Mouse (Mus musculus) hindlimb bud, embryonic 11.5 days (tissue): Measurements from ENCODE around the gene Resf1.
"Not testable (repeated sequence)": the region's sequence is repeated elsewhere in the genome, so short reads cannot be mapped to it uniquely, and the experiment has no call there.

Experiments
- DNase-seq: peaks from one replicate; pipeline ENCODE4 v3.0.0-alpha.2; 2012; ENCODE audit warnings: low read depth, low spot score; ENCODE audit errors: extremely low spot score

Gene Resf1

DNA sequence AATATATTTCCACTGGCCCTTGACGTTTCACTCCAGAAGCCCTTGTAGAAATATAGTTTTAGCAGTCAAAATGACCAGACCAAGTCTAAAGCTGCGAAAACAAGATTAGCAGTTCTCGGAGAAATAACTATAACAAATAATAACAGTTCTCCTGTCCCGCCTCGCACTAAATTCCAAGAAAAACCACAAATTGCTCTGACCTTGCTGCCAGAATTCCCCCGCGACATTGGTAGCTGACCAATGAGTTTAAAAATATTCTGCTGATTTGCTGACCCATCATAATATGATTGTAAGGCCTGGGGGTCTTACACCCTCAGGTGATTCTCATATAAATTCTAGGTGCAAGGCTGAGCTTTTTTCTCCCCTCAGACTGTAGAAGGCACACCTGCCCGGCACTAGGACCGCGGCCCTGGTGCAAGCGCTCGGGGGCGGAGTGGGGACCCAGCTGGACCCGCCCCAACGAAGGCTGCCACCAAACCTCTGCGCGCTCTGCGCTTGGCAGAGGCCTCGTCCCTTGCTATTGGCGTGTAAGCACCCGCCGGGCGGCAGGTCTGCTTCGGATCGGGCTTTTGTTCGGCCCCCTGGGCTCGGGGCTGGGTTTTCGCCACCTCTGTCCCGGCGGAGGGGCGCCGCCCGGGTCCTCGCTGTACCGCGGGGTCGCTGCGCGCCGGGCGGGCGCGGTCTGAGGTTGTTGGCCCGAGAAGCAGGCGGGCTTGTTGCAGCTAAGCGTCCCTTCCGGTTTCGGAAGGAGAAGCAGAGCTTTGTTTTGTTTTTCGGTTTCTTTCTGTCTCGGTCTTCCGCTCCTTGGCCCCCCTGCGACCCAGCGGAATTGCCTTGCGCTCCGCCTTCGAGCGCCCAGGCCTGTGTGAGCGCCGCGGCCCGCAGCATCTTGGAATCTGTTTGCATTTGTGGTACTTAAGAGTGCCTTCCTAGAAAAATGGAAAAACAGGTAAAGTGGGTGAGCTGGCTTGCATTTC, at the start of gene Resf1:
TSS of gene Resf1 (plus strand) at position 459 of the 977 bp plus-strand sequence.
- DNase-seq, result peak; percentile 44

GRCm38 (mm10) chr6:149260801-149261239, 48.4 kb upstream of the Resf1 start:
- DNase-seq, result no peak

- no peak for DNase-seq
Measured at GRCm38 (mm10) chr6:149267951-149268350, 41.3 kb upstream of the Resf1 start.

- no peak for DNase-seq
Measured at GRCm38 (mm10) chr6:149278248-149278731, 30.9 kb upstream of the Resf1 start.

DNA sequence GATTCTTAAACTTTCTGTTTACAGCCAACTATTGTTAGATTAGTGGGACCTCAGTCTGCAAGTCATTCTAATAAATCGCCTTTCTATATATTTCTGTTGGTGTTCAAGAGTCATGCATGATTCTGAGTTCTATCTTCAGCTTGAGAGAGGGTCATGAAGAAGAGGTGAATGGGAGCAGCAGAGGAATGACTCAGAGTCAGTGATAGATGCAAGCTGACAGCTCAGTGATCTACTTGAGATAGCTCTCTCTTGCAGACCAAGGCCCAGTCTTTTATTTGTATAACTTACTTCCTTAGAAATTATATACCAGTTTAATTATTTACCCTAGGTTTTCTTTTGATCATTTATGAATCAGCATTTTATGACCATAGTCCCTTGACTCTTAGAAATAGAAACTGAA, 30.3 kb upstream of the Resf1 start:
- no peak for DNase-seq

DNA sequence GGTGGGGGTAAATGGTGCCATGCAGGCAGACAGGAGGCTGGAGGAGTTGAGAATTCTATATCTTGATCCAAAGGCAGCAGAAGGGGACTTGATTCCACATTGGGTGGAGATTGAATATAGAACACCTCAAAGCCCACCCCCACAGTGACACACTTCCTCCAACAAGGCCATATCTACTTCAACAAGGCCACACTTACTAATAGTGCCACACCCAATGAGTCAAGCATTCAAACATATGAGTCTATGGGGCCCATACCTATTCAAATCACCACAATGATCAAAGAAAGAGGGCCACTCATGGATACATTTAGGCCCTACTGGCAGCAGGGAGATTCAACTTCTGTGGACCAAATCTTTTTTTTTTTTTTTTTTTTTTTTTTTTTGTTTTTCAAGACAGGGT, 28.7 kb upstream of the Resf1 start:
- DNase-seq, result no peak

GRCm38 (mm10) chr6:149288190-149288589, 21.0 kb upstream of the Resf1 start:
- DNase-seq, result not testable (repeated sequence)

DNA sequence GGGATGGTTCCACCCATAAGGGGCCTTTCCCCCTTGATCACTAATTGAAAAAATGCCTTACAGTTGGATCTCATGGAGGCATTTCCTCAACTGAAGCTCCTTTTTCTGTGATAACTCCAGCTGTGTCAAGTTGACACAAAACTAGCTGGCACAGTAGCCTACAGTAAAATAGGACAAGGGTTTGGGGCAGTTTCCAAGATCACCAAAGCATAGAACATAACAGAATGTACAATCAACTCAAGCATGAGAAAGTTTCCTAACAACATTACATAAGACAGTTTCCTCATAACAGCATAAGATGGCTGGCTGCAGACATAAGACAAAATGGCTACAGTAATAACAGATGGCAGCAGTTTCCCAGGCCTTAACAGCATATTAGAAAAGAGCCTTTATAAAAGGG, 6.0 kb upstream of the Resf1 start:
- not testable (repeated sequence) for DNase-seq

DNA sequence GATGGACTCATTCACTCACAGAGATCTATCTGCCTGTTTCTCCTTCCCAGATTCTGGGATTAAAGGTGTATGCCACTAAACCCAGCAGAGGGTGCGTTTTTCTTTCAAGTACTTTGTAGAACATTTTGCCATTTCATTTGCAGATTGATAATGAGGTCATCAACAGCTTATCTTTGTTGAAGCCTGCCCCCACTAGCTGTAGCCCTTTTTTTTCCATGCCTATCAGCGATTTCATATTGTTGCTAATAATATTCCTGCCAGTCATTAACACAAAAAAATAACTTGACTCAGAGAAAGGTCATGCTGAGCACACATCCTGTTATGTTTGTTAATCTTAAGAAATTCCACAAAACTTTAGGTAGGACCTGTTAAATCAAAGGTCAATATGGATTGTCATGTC, 2.1 kb upstream of the Resf1 start:
- DNase-seq, result no peak

- no peak for DNase-seq
Measured at GRCm38 (mm10) chr6:149307801-149308200, 1.4 kb upstream of the Resf1 start.

DNA sequence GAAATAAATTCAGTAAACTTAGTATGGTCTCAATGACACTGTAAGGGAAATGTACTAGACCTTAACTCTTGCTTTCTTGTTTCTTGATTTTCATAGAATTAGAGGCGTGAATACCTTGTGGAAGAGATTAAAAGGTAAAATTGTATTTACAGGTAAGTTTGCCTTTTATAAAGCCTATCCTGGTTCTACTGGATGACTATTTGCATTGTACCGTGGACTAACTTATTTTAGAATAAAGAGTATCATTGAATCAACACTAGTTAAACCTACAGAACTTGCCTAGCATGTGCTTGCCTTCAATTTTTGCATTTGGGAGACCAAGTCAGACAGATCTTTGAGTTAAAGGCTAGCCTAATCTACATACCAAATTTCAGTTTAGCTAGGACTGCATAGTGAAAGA, 1.0 kb downstream of the Resf1 start:
- no peak for DNase-seq

DNA sequence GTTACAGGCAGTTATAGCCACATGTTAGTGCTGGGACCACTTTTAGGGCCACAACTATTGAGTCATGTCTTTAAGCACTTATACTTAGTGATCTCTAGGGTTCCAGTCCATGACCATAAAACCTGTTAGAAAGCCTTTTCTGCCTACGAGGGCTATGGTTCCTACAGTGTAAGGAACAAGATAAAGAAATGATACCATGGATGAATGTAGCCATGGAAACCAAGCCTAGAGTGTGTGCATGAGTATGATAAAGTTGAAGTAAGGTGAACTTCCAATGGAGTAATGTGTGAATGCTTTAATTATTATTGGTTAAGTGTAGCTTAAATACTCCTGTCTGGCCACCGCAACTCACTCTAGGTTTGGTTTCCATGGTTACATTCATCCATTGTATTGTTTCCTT, 1.8 kb downstream of the Resf1 start:
- DNase-seq, result no peak

DNA sequence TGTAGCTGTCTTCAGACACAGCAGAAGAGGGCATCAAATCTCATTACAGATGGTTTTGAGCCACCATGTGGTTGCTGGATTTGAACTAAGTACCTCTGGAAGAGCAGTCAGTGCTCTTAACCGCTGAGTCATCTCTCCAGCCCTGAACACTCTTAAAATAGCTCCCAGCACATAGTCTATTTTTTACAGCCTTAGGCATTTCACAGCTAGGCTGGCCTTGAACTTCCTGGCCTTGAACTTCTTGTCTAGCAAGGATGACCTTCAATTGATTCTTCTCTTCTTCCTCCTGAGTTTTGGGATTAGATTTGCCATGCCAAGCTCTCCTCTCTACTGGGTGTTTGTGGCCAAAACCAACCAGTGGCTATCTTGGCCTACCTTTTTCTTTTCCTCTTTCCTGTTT, 2.6 kb downstream of the Resf1 start:
- DNase-seq, result no peak

GRCm38 (mm10) chr6:149312221-149312620, 3.0 kb downstream of the Resf1 start:
- DNase-seq, result no peak

- DNase-seq, result no peak
Measured at GRCm38 (mm10) chr6:149314918-149315317, 5.7 kb downstream of the Resf1 start.

GRCm38 (mm10) chr6:149323523-149324241, 14.5 kb downstream of the Resf1 start:
- no peak for DNase-seq

DNA sequence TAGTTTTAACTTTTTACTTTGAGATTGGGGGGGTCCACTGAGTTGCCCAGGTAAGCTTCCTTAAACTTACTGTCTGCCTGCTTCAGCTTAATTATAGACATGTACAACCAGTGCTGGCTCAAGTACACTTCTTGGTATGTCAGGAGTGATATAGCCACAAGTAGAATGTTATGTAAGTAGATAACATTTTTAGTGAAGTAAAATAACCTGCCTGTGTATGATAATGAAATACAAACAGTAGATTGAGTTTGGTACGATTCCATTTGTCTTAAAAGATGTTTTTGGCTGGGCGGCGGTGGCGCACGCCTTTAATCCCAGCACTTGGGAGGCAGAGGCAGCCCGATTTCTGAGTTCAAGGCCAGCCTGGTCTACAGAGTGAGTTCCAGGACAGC, 15.0 kb downstream of the Resf1 start:
- DNase-seq, result no peak

DNA sequence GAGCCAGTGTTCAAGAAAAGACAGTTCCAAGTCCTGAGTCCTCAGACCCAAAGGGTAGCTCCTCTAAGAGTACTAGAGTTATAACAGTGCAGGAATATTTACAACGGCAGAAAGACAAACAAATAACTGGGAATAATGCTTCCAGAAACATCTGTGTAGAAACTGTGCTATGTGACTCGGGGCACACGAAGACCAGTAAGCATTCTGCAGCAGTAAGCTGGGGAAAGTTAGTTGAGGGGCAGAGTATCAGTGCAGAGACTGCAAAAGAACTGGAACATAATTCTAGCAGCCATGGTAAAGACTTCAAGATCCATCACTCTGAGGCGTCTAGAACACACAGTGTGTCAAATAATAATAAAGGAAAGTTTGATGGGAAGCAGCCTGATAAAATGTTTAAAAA, 19.9 kb downstream of the Resf1 start:
- DNase-seq, result no peak

GRCm38 (mm10) chr6:149330332-149330731, 21.1 kb downstream of the Resf1 start:
- no peak for DNase-seq

GRCm38 (mm10) chr6:149333036-149333435, 23.8 kb downstream of the Resf1 start:
- no peak for DNase-seq

- no peak for DNase-seq
Measured at GRCm38 (mm10) chr6:149337990-149338389, 28.8 kb downstream of the Resf1 start.

GRCm38 (mm10) chr6:149338622-149339021, 29.4 kb downstream of the Resf1 start:
- DNase-seq, result no peak
